ENCODE assay signal across 22 mouse cellular contexts in the genomic region with DNA sequence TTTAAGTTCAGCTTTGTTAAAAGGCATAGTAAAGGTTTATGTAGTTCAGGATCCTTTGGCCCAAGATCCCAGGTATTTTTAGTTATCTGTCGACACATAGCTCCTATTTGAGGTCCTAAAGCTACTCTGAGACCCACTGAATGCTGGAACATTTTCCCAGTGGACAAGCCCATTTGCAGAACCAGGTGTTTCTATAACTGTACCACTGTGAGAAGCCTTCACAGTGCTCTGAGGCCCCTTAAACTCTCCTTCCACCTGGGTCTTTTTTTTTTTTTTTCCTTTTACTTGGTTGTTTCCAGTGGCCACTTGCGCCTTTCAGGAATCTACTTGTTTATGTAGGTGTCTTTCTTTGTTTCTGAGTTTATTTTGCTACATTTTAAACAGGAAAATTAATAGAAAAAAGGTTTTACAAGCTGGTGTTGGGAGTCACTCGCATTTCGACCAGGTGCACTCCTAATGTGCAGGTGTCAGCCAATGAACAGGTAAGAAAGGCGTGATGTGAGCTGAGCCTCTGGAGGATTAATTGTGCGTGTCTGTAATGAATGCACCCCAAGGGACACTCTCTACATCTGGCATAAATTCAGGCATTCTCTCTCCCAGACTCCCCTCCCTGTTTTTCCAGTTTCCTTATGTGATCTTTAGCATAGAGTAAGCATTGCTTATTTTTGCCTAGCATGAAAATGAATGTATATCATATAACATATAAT.
"Had no signal": no experiment of that assay in that cellular context is flagged by ENCODE, and none has a peak within 500 bp of the region (broad histone marks: within the 10 kb centered on the region; RNA-seq: fewer than 3 reads in every experiment).

No protein-coding gene starts in this region.

- H3K9ac ChIP-seq: liver, postnatal 0 days; lung, embryonic 15.5 days; midbrain, embryonic 13.5 days; neural tube, embryonic 13.5 days; neural tube, embryonic 15.5 days had no signal

- ATAC-seq: liver, postnatal 0 days; lung, postnatal 0 days; midbrain, embryonic 13.5 days; midbrain, embryonic 16.5 days had no signal

- DNase-seq: liver, postnatal 0 days; lung, adult 2 months; lung, postnatal 14 days; lung, postnatal 36 days; retina, postnatal 1 day; right cerebral cortex, adult 18-20 months; right cerebral cortex, postnatal 25 days; right cerebral cortex, postnatal 4 days; spleen, adult 18-20 months; thymus, adult 18-20 months; thymus, postnatal 14 days; thymus, postnatal 36 days had no signal

- H3K4me1 ChIP-seq: lung, embryonic 15.5 days; megakaryocyte, embryonic 14.5 days; midbrain, embryonic 13.5 days; neural tube, embryonic 13.5 days; neural tube, embryonic 15.5 days had no signal

- H3K4me3 ChIP-seq: lung, embryonic 15.5 days; megakaryocyte, embryonic 14.5 days; midbrain, embryonic 13.5 days; myocyte; neural tube, embryonic 13.5 days; neural tube, embryonic 15.5 days had no signal

- H3K4me2 ChIP-seq: lung, embryonic 15.5 days; midbrain, embryonic 11.5 days; midbrain, embryonic 13.5 days; neural tube, embryonic 13.5 days; neural tube, embryonic 15.5 days had no signal

- H3K9me3 ChIP-seq: lung, embryonic 15.5 days; midbrain, embryonic 13.5 days; neural tube, embryonic 13.5 days; neural tube, embryonic 15.5 days had no signal

- H3K27me3 ChIP-seq: lung, embryonic 15.5 days; megakaryocyte, embryonic 14.5 days; midbrain, embryonic 13.5 days; neural tube, embryonic 13.5 days; neural tube, embryonic 15.5 days had no signal

- H3K27ac ChIP-seq: lung, embryonic 15.5 days; macrophage; midbrain, embryonic 13.5 days; neural tube, embryonic 13.5 days; neural tube, embryonic 15.5 days had no signal

- H3K36me3 ChIP-seq: lung, embryonic 15.5 days; midbrain, embryonic 13.5 days; neural tube, embryonic 13.5 days; neural tube, embryonic 15.5 days had no signal
